Mouse (Mus musculus) bone marrow, adult 2 months (tissue): ENCODE measurements at regions not wholly inside any gene's neighbourhood (a gene's known extent, or its start where the extent isn't known, plus 50 kb on each side); places are given as distances from the start of the nearest gene placed in this dataset.

ENCODE experiments used
- H3K27ac ChIP-seq: fragments of 200-500 bp; 2 replicates; pipeline ENCODE4 v1.5.1; 2012; ENCODE audit warnings: low read depth, mild to moderate bottlenecking, control low read depth, inconsistent platforms, low read length; ENCODE audit not compliant: control insufficient read depth, poor library complexity, insufficient read depth
- H3K4me1 ChIP-seq: fragments of 200-500 bp; 2 replicates; pipeline ENCODE4 v1.6.1; 2011; ENCODE audit warnings: low read length; ENCODE audit not compliant: control insufficient read depth, insufficient read depth
- H3K4me3 ChIP-seq: fragments of 200-500 bp; replicated peaks from 2 replicates; pipeline ENCODE3; 2011; ENCODE audit warnings: mild to moderate bottlenecking, low read depth, low read length, control low read depth; ENCODE audit not compliant: control insufficient read depth
- CTCF ChIP-seq: fragments of 200-500 bp; IDR thresholded peaks from 2 replicates; pipeline ENCODE4 v1.5.1; 2011; ENCODE audit warnings: low read length, control low read depth; ENCODE audit not compliant: control insufficient read depth, insufficient read depth
- POLR2A ChIP-seq: fragments of 200-500 bp; IDR thresholded peaks from 2 replicates; pipeline ENCODE4 v1.6.1; 2011; ENCODE audit warnings: low read depth, mild to moderate bottlenecking, control low read depth, low read length, borderline replicate concordance; ENCODE audit not compliant: control insufficient read depth
- WGBS: fragments of 180-500 bp; shearing (Covaris S2); methylation state at CpG from one replicate; pipeline ENCODE4 v1.1.7; 2018; 5-methylcytosine and 5-hydroxymethylcytosine counted together

DNA sequence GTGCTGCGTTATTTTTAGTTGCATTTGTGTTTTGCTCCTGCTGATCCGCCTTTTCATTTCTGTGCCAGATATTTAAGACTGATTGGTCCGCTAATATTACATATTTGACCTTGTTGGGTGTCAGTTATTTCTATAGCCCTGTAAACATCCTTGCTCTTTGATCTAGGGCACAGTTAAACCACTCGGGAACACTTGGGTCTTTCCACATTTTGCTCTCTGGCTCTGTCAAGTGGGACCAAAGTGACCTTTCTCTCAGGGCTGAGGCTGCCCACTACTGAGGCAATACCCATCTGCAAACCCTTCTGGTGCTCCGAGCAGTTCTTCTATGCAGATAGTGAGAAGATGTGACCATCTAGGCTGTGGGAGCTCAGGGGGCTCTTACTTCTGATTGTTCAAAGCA lies 206.7 kb downstream of the Irs2 start:
- TF ChIP-seq CTCF (no peak), POLR2A (no peak)
- no peak overlapping the region for H3K27ac ChIP-seq
- H3K4me1 ChIP-seq: peaks cover 2% of the 10 kb centered on the region; the same call in 1 of the 2 replicates
- WGBS: 78% methylated on average over 5 of the region's 5 CpGs
- no peak overlapping the region for H3K4me3 ChIP-seq

GRCm38 (mm10) chr8:10798444-10798843 lies 209.8 kb downstream of the Irs2 start:
- TF ChIP-seq CTCF (no peak), POLR2A (no peak)
- WGBS: 77% methylated on average over 1 of the region's 1 CpGs
- H3K4me3 ChIP-seq: no peak overlapping the region
- no peak overlapping the region for H3K27ac ChIP-seq
- H3K4me1 ChIP-seq: peaks cover 2% of the 10 kb centered on the region; the same call in 1 of the 2 replicates

DNA sequence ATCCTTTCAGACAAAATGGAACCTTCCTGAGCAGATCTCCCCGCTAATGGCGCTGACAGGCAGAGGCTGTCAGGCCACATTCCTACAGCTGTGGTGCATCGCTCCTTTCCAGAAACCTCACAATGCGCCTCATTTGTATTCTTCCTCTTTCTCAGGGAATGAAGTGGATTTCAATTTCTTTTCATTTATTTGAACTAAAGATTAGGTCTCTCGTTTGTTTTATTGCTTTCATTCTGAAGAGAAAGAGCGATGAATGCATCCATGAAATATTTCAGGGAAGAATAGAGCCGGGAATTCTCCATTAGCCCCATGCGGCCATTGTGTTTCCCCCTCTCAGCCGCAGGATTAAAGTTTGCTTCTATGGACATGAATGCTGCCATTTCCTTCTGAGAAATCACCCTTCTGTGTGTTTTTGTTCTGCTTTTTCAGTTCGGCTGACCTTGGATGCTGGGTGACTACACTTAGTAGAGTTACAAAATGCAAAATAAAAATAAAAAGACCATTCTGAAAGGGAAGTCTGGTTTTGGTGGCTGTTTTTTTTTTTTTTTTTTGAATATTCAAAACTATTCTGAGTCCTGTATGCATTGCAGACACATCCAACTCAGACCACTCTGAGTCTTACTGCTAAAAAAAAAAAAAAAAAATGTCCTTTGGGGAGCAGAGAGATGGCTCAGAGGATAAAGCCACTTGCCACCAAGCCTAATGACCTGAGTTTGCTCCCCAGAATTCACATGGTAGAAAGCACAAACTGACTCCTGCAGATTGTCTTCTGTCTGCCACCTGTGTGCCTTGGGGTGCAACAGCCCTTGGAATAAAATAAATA lies 213.7 kb downstream of the Irs2 start:
- peaks cover 2% of the 10 kb centered on the region; the same call in 1 of the 2 replicates for H3K4me1 ChIP-seq
- no peak overlapping the region for H3K27ac ChIP-seq
- TF ChIP-seq POLR2A (no peak), CTCF (no peak)
- WGBS: 31% methylated on average over 10 of the region's 10 CpGs
- no peak overlapping the region for H3K4me3 ChIP-seq

DNA sequence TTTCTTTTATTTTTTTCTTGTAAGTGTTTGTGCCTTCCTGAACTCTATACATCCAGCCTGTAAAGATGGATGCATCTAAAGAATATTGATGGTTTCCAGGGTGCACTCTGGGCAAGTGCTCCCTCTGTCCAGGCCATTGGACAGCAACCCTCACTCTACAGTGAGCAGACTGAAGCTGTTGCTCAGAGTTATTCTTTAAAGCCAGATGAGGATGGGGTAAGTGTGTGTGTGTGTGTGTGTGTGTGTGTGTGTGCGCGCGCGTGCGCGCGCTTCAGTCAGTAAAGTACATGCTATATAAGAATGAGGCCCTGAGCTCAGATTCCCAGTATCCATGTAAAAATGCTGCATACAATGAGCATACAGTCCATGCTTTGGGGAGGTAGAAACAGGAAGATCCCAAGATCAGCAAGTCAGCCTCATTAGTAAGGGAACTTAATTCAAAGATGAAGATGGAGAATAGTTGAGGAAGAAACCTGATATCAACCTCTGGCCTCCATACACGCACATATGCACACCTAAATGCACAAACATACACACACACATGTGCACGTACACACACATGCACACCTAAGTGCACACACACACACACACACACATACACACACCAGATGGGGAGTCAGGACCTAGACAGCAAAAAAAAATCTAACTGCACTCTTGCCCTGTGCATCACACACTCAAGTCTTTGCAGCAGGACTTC lies 214.4 kb downstream of the Irs2 start:
- no peak for TF ChIP-seq CTCF
- no peak for TF ChIP-seq POLR2A
- Histone ChIP-seq H3K27ac (no peak overlapping the region), H3K4me1 (peaks cover 2% of the 10 kb centered on the region; the same call in 1 of the 2 replicates), H3K4me3 (no peak overlapping the region)
- 94% methylated on average over 9 of the region's 9 CpGs for WGBS

GRCm38 (mm10) chr8:10788496-10789200 lies 219.6 kb downstream of the Irs2 start:
- no peak for TF ChIP-seq CTCF
- TF ChIP-seq POLR2A: no peak
- Histone ChIP-seq H3K4me3 (no peak overlapping the region), H3K4me1 (no peaks in the 10 kb centered on the region), H3K27ac (no peak overlapping the region)
- WGBS: 84% methylated on average over 8 of the region's 8 CpGs

DNA sequence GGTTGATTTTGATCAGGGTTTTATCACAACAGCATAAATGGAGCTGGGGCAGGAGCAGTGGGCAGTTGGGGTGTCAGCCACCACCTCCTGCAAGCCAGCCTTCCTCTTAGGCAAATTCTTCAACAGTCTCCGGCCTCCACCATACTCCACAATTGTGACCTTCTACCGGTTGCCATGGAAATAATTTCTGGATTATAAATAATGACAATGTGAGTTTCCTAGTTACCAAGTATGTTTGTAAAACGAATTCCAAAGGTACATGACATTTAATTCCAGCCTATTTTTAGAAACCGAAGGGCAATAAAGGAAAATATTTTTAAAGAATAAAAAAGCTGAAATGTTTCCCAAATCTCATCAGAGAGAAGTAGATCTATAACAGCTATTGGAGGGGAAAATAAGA lies 222.5 kb downstream of the Irs2 start:
- no peaks in the 10 kb centered on the region for H3K4me1 ChIP-seq
- TF ChIP-seq CTCF: no peak
- TF ChIP-seq POLR2A: no peak
- no peak overlapping the region for H3K4me3 ChIP-seq
- H3K27ac ChIP-seq: no peak overlapping the region
- WGBS: 81% methylated on average over 4 of the region's 4 CpGs

- H3K4me1 ChIP-seq: no peaks in the 10 kb centered on the region
- WGBS: 89% methylated on average over 4 of the region's 4 CpGs
- H3K4me3 ChIP-seq: no peak overlapping the region
- no peak for TF ChIP-seq POLR2A
- no peak for TF ChIP-seq CTCF
- H3K27ac ChIP-seq: no peak overlapping the region
Measured at GRCm38 (mm10) chr8:10785311-10785710, 222.9 kb downstream of the Irs2 start.

GRCm38 (mm10) chr8:10784481-10784880 lies 223.8 kb downstream of the Irs2 start:
- TF ChIP-seq CTCF: no peak
- TF ChIP-seq POLR2A: no peak
- H3K27ac ChIP-seq: no peak overlapping the region
- 27% methylated on average over 1 of the region's 1 CpGs for WGBS

More at GRCm38 (mm10) chr8:10784481-10784880, 223.8 kb downstream of the Irs2 start:
- H3K4me1 ChIP-seq: no peaks in the 10 kb centered on the region
- H3K4me3 ChIP-seq: no peak overlapping the region
